Mouse (Mus musculus): ENCODE data around the gene Dgkg. TPM values are rescaled to one million over a fixed set of nuclear protein-coding genes. Genes with fewer than 3 reads are reported as not detected.

Dgkg gene
- total RNA-seq, 1 experiment: 0.22 TPM

- in situ Hi-C loops (cut with MboI; ENCODE audit: low sequenced_read_pairs in 2 of 2, unreplicated experiment in 2 of 2): no loop called here
Observed at GRCm38 (mm10) chr16:22469385-22469784, 187.6 kb downstream of the Dgkg start.

GRCm38 (mm10) chr16:22467111-22467510, 189.9 kb downstream of the Dgkg start:
- no peaks in the 10 kb centered on the region for H3K9me3 ChIP-seq (ENCODE audit: control insufficient read depth, insufficient read depth, low read depth, low read length)
- in situ Hi-C loops (cut with MboI; ENCODE audit: low sequenced_read_pairs in 2 of 2, unreplicated experiment in 2 of 2): no loop called here
- TF ChIP-seq ZC3H11A (IDR thresholded peaks at IDR 0.05; ENCODE audit: borderline replicate concordance, low read depth, low read length): no peak
- no peak for TF ChIP-seq HCFC1 (IDR thresholded peaks at IDR 0.05; ENCODE audit: borderline replicate concordance, insufficient read depth, low read length)
- no peak for TF ChIP-seq ZNF384 (IDR thresholded peaks at IDR 0.05; ENCODE audit: low read depth, low read length)
- no peak for TF ChIP-seq MAFK (IDR thresholded peaks at IDR 0.05; ENCODE audit: insufficient read depth, low read depth, low read length)
- no peak for TF ChIP-seq CHD2 (IDR thresholded peaks at IDR 0.05; ENCODE audit: low read depth, low read length)
- H3K9ac ChIP-seq (ENCODE audit: insufficient read depth, low read depth, low read length, poor library complexity, severe bottlenecking): no peak overlapping the region
- H3K36me3 ChIP-seq (ENCODE audit: control insufficient read depth, insufficient read depth, low read length, poor library complexity, severe bottlenecking): no peaks in the 10 kb centered on the region
- no peak for DNase-seq (ENCODE audit: low read depth, low spot score)
- no peak overlapping the region for H3K4me3 ChIP-seq (ENCODE audit: insufficient read depth in 1 of 2, low read depth in 1 of 2, low read length in 2 of 2, poor library complexity in 1 of 2, severe bottlenecking in 1 of 2)
- H3K27ac ChIP-seq (ENCODE audit: insufficient read depth, low read depth, low read length, poor library complexity, severe bottlenecking): no peak overlapping the region
- H3K4me1 ChIP-seq (ENCODE audit: control insufficient read depth in 2 of 2, insufficient read depth in 2 of 2, low read length in 2 of 2, poor library complexity in 1 of 2): peaks cover 2% of the 10 kb centered on the region in 2 experiments; a peak in 1 of 4 replicates

More at GRCm38 (mm10) chr16:22469385-22469784, 187.6 kb downstream of the Dgkg start:
- no peak for DNase-seq (ENCODE audit: low read depth, low spot score)
- H3K27ac ChIP-seq (ENCODE audit: insufficient read depth, low read depth, low read length, poor library complexity, severe bottlenecking): no peak overlapping the region
- no peaks in the 10 kb centered on the region for H3K9me3 ChIP-seq (ENCODE audit: control insufficient read depth, insufficient read depth, low read depth, low read length)
- TF ChIP-seq MAFK (IDR thresholded peaks at IDR 0.05; ENCODE audit: insufficient read depth, low read depth, low read length) (no peak), CHD2 (IDR thresholded peaks at IDR 0.05; ENCODE audit: low read depth, low read length) (no peak), HCFC1 (IDR thresholded peaks at IDR 0.05; ENCODE audit: borderline replicate concordance, insufficient read depth, low read length) (no peak), ZC3H11A (IDR thresholded peaks at IDR 0.05; ENCODE audit: borderline replicate concordance, low read depth, low read length) (no peak), ZNF384 (IDR thresholded peaks at IDR 0.05; ENCODE audit: low read depth, low read length) (no peak)
- no peak overlapping the region for H3K9ac ChIP-seq (ENCODE audit: insufficient read depth, low read depth, low read length, poor library complexity, severe bottlenecking)
- H3K4me1 ChIP-seq (ENCODE audit: control insufficient read depth in 2 of 2, insufficient read depth in 2 of 2, low read length in 2 of 2, poor library complexity in 1 of 2): peaks cover 2% of the 10 kb centered on the region in 2 experiments; a peak in 1 of 4 replicates
- no peaks in the 10 kb centered on the region for H3K36me3 ChIP-seq (ENCODE audit: control insufficient read depth, insufficient read depth, low read length, poor library complexity, severe bottlenecking)
- no peak overlapping the region for H3K4me3 ChIP-seq (ENCODE audit: insufficient read depth in 1 of 2, low read depth in 1 of 2, low read length in 2 of 2, poor library complexity in 1 of 2, severe bottlenecking in 1 of 2)

- H3K9ac ChIP-seq (ENCODE audit: insufficient read depth, low read depth, low read length, poor library complexity, severe bottlenecking): no peak overlapping the region
- no peak for DNase-seq (ENCODE audit: low read depth, low spot score)
- no peak overlapping the region for H3K4me3 ChIP-seq (ENCODE audit: insufficient read depth in 1 of 2, low read depth in 1 of 2, low read length in 2 of 2, poor library complexity in 1 of 2, severe bottlenecking in 1 of 2)
- no peak overlapping the region for H3K27ac ChIP-seq (ENCODE audit: insufficient read depth, low read depth, low read length, poor library complexity, severe bottlenecking)
- no peak for TF ChIP-seq HCFC1 (IDR thresholded peaks at IDR 0.05; ENCODE audit: borderline replicate concordance, insufficient read depth, low read length)
- no peak for TF ChIP-seq ZC3H11A (IDR thresholded peaks at IDR 0.05; ENCODE audit: borderline replicate concordance, low read depth, low read length)
- no peak for TF ChIP-seq MAFK (IDR thresholded peaks at IDR 0.05; ENCODE audit: insufficient read depth, low read depth, low read length)
- no peak for TF ChIP-seq ZNF384 (IDR thresholded peaks at IDR 0.05; ENCODE audit: low read depth, low read length)
- TF ChIP-seq CHD2 (IDR thresholded peaks at IDR 0.05; ENCODE audit: low read depth, low read length): no peak
- in situ Hi-C loops (cut with MboI; ENCODE audit: low sequenced_read_pairs in 2 of 2, unreplicated experiment in 2 of 2): no loop called here
- no peaks in the 10 kb centered on the region for H3K36me3 ChIP-seq (ENCODE audit: control insufficient read depth, insufficient read depth, low read length, poor library complexity, severe bottlenecking)
- 0 out of 4 replicates have a peak, but pooled peaks cover 0 to 2% of the 10 kb centered on the region in 2 experiments for H3K4me1 ChIP-seq (ENCODE audit: control insufficient read depth in 2 of 2, insufficient read depth in 2 of 2, low read length in 2 of 2, poor library complexity in 1 of 2)
- H3K9me3 ChIP-seq (ENCODE audit: control insufficient read depth, insufficient read depth, low read depth, low read length): no peaks in the 10 kb centered on the region
Observed at GRCm38 (mm10) chr16:22466381-22466780, 190.6 kb downstream of the Dgkg start.

- in situ Hi-C loops (cut with MboI; ENCODE audit: low sequenced_read_pairs in 2 of 2, unreplicated experiment in 2 of 2): no loop called here
- H3K4me1 ChIP-seq (ENCODE audit: control insufficient read depth in 2 of 2, insufficient read depth in 2 of 2, low read length in 2 of 2, poor library complexity in 1 of 2): peaks cover 0 to 2% of the 10 kb centered on the region in 2 experiments; a peak in 1 of 4 replicates
- no peak for TF ChIP-seq ZNF384 (IDR thresholded peaks at IDR 0.05; ENCODE audit: low read depth, low read length)
- no peak for TF ChIP-seq HCFC1 (IDR thresholded peaks at IDR 0.05; ENCODE audit: borderline replicate concordance, insufficient read depth, low read length)
- TF ChIP-seq CHD2 (IDR thresholded peaks at IDR 0.05; ENCODE audit: low read depth, low read length): no peak
- TF ChIP-seq MAFK (IDR thresholded peaks at IDR 0.05; ENCODE audit: insufficient read depth, low read depth, low read length): no peak
- TF ChIP-seq ZC3H11A (IDR thresholded peaks at IDR 0.05; ENCODE audit: borderline replicate concordance, low read depth, low read length): no peak
- DNase-seq (ENCODE audit: low read depth, low spot score): no peak
- H3K27ac ChIP-seq (ENCODE audit: insufficient read depth, low read depth, low read length, poor library complexity, severe bottlenecking): no peak overlapping the region
- H3K9ac ChIP-seq (ENCODE audit: insufficient read depth, low read depth, low read length, poor library complexity, severe bottlenecking): no peak overlapping the region
- H3K9me3 ChIP-seq (ENCODE audit: control insufficient read depth, insufficient read depth, low read depth, low read length): no peaks in the 10 kb centered on the region
- no peaks in the 10 kb centered on the region for H3K36me3 ChIP-seq (ENCODE audit: control insufficient read depth, insufficient read depth, low read length, poor library complexity, severe bottlenecking)
- no peak overlapping the region for H3K4me3 ChIP-seq (ENCODE audit: insufficient read depth in 1 of 2, low read depth in 1 of 2, low read length in 2 of 2, poor library complexity in 1 of 2, severe bottlenecking in 1 of 2)
Observed at GRCm38 (mm10) chr16:22462220-22462619, 194.8 kb downstream of the Dgkg start.
